Mouse (Mus musculus): ENCODE data around the gene Asprv1. TPM values are rescaled to one million over a fixed set of nuclear protein-coding genes. Genes with fewer than 3 reads are reported as not detected.
A peak's percentile ranks its signal among the peaks of the same experiment; 100 is the strongest.

Gene Asprv1
- polyA plus RNA-seq, 1 experiment from 2014 or later: 2.1 TPM

DNA sequence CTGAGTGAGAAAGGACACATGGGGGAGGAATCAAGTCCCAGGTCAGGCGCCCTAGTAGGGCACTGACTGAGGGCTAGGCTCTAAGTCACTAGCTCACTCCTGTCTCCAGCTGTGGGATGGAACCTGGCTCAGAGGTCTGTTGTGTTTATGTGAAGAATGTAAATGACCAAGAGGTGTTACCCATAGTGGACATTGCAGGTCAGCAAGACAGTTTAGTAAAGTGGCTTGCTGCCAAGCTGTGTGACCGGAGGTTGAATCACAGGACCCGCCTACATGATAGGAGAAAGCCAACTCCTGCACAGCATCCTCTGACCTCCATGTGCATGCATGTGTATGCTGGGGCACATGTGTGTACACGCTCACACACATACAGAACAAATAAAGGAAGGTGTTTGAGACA, 17.6 kb downstream of the Asprv1 start:
- no peaks in the 10 kb centered on the region for H3K9me3 ChIP-seq

DNA sequence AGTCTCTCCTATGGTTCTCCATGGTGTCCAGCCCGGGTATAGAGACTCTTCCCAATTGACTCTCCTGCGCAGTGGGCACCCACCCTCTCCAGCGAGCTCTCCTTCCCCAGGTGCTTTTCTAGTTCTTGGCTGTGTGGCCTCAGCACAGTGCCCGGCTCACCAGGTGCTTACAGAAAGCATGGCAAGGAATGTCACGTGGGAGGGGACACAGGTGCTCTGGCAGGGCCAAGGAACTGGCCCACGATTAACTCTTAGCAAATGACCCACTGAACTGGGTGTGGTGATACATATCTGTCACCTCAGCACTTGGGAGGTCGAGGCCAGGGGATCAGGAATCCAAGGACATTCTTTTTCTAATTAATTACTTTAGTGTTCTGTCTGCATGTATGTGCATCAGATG, 18.2 kb downstream of the Asprv1 start:
- Histone ChIP-seq H3K9me3 (no peaks in the 10 kb centered on the region), H3K4me3 (no peak overlapping the region), H3K4me1 (no peaks in the 10 kb centered on the region), H3K9ac (no peak overlapping the region), H3K27ac (no peak overlapping the region), H3K36me3 (peaks cover 30% of the 10 kb centered on the region), H3K27me3 (no peaks in the 10 kb centered on the region), H3K4me2 (replicated peaks) (no peak overlapping the region)
- no peak for ATAC-seq (ENCODE audit: insufficient number of reproducible peaks, insufficient read depth, low FRiP score, low TSS enrichment)
- whole genome bisulfite sequencing: 74% methylated on average over 7 of the region's 7 CpGs

More for the DNA sequence above, 17.6 kb downstream of the Asprv1 start:
- no peak overlapping the region for H3K4me3 ChIP-seq
- H3K4me2 ChIP-seq (replicated peaks): no peak overlapping the region
- ATAC-seq (ENCODE audit: insufficient number of reproducible peaks, insufficient read depth, low FRiP score, low TSS enrichment): no peak
- H3K36me3 ChIP-seq: peaks cover 25% of the 10 kb centered on the region
- no peaks in the 10 kb centered on the region for H3K27me3 ChIP-seq
- H3K9ac ChIP-seq: no peak overlapping the region
- H3K27ac ChIP-seq: no peak overlapping the region
- WGBS: 79% methylated on average over 4 of the region's 4 CpGs
- H3K4me1 ChIP-seq: no peaks in the 10 kb centered on the region

- H3K9ac ChIP-seq: no peak overlapping the region
- H3K9me3 ChIP-seq: no peaks in the 10 kb centered on the region
- H3K27ac ChIP-seq: no peak overlapping the region
- no peak for ATAC-seq (ENCODE audit: insufficient number of reproducible peaks, insufficient read depth, low FRiP score, low TSS enrichment)
- H3K36me3 ChIP-seq: peaks cover 51% of the 10 kb centered on the region
- 84% methylated on average over 6 of the region's 6 CpGs for WGBS
- H3K4me1 ChIP-seq: no peaks in the 10 kb centered on the region
- no peak overlapping the region for H3K4me2 ChIP-seq (replicated peaks)
- H3K27me3 ChIP-seq: no peaks in the 10 kb centered on the region
- H3K4me3 ChIP-seq: no peak overlapping the region
Observed at GRCm38 (mm10) chr6:86653026-86653425, 25.1 kb downstream of the Asprv1 start.

DNA sequence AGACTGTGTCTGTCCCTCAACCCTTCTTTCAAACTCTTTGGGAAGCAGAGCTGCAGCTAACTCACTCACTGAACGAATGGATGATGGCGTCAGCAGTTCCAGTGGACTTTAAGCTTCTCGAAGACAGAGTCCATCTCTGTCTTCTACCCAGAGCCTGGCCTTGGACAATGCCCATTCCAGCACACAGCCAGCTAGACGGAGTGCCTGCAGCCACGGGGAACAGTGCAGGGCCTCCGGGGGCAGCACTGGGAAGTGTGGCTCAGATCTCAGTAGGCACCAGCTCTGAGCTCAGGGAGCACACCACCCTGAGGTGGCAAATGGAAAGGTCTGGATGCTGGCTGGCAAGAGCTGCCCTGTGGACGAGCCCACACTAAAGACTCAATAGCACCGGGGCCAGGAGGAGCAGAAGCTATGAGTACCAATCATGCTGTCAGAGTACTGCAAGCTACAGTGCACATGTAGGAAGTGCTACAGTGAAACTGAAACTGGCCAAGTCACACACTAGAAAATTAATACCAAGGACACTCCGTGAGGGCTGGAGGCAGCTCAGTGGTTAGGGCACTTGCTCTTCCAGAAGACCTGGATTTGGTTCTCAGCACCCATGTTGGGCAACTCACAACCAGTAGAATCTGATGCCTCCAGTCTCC, 26.4 kb downstream of the Asprv1 start:
- WGBS: 80% methylated on average over 9 of the region's 9 CpGs
- no peak overlapping the region for H3K4me2 ChIP-seq (replicated peaks)
- ATAC-seq (ENCODE audit: insufficient number of reproducible peaks, insufficient read depth, low FRiP score, low TSS enrichment): no peak
- H3K36me3 ChIP-seq: peaks cover 47% of the 10 kb centered on the region
- no peak overlapping the region for H3K27ac ChIP-seq
- no peak overlapping the region for H3K9ac ChIP-seq
- H3K4me3 ChIP-seq: no peak overlapping the region
- no peaks in the 10 kb centered on the region for H3K9me3 ChIP-seq
- no peaks in the 10 kb centered on the region for H3K27me3 ChIP-seq
- no peaks in the 10 kb centered on the region for H3K4me1 ChIP-seq

- no peak for ATAC-seq (ENCODE audit: insufficient number of reproducible peaks, insufficient read depth, low FRiP score, low TSS enrichment)
- H3K27me3 ChIP-seq: no peaks in the 10 kb centered on the region
- H3K4me3 ChIP-seq: no peak overlapping the region
- no peaks in the 10 kb centered on the region for H3K9me3 ChIP-seq
- H3K36me3 ChIP-seq: peaks cover 39% of the 10 kb centered on the region
- no peak overlapping the region for H3K27ac ChIP-seq
- WGBS: 90% methylated on average over 3 of the region's 3 CpGs
- no peak overlapping the region for H3K4me2 ChIP-seq (replicated peaks)
- no peaks in the 10 kb centered on the region for H3K4me1 ChIP-seq
- no peak overlapping the region for H3K9ac ChIP-seq
Observed at GRCm38 (mm10) chr6:86658501-86658900, 30.5 kb downstream of the Asprv1 start.

DNA sequence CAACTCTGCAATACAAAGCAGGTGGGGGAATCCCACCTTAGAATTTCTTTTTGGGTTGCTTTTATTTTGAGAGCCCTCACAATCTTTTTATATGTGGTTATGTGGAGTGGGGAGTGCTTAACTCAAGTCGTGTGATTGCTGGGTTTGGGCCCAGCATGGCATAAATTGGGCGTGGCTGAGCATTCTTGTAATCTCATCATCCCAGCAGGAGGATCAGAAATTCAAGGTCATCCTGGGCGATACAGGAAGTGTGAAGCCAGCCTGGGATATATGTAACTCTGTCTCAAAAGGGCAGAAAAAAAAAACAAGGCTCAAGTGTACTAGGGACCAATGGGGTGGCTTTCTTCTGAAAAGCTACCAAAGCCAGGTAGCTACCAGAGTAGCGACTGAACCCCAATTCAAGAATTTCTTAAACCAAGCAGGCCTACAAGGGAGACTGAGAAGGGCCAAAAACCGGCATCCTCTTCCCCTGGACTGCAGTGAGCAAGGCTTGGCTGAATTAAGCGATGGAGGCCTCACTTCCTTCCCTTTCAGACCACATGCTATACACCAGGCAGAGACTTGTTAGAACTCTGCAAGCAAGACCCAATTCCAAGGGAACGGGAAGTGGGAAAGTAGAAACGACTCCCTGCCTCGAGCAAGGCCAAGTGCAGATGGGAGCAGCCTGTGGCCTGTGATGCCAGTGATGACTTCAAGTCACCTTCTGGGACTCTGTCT, 32.4 kb downstream of the Asprv1 start:
- 82% methylated on average over 9 of the region's 9 CpGs for WGBS
- peaks cover 39% of the 10 kb centered on the region for H3K36me3 ChIP-seq
- ATAC-seq (ENCODE audit: insufficient number of reproducible peaks, insufficient read depth, low FRiP score, low TSS enrichment): no peak

DNA sequence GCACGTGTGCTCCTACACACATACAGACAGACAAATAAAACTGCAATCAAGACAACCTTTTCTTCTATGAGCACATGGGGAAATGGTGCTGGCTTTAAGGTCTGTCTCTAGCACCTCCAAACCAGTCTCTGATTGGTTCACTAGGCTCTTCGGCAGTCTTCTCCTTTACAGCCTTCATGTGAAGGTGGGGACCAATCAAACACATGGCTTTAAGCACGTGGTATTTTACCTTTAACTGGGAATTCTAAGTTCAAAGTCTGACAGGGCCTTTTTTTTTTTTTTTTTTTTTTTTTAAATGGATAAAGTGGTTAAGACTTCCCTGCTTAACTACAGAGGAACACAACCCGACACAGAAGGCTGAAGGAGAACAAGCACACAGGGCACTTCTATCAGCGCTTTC, 37.1 kb downstream of the Asprv1 start:
- Histone ChIP-seq H3K36me3 (peaks cover 26% of the 10 kb centered on the region), H3K27me3 (no peaks in the 10 kb centered on the region), H3K4me2 (replicated peaks) (no peak overlapping the region), H3K4me3 (no peak overlapping the region), H3K9ac (no peak overlapping the region), H3K27ac (no peak overlapping the region), H3K9me3 (no peaks in the 10 kb centered on the region), H3K4me1 (peaks cover 11% of the 10 kb centered on the region)
- no peak for ATAC-seq (ENCODE audit: insufficient number of reproducible peaks, insufficient read depth, low FRiP score, low TSS enrichment)
- WGBS: 78% methylated on average over 5 of the region's 5 CpGs

More for the DNA sequence above, 32.4 kb downstream of the Asprv1 start:
- Histone ChIP-seq H3K4me1 (no peaks in the 10 kb centered on the region), H3K4me3 (no peak overlapping the region), H3K9ac (no peak overlapping the region), H3K9me3 (no peaks in the 10 kb centered on the region), H3K4me2 (replicated peaks) (no peak overlapping the region), H3K27me3 (no peaks in the 10 kb centered on the region), H3K27ac (no peak overlapping the region)

DNA sequence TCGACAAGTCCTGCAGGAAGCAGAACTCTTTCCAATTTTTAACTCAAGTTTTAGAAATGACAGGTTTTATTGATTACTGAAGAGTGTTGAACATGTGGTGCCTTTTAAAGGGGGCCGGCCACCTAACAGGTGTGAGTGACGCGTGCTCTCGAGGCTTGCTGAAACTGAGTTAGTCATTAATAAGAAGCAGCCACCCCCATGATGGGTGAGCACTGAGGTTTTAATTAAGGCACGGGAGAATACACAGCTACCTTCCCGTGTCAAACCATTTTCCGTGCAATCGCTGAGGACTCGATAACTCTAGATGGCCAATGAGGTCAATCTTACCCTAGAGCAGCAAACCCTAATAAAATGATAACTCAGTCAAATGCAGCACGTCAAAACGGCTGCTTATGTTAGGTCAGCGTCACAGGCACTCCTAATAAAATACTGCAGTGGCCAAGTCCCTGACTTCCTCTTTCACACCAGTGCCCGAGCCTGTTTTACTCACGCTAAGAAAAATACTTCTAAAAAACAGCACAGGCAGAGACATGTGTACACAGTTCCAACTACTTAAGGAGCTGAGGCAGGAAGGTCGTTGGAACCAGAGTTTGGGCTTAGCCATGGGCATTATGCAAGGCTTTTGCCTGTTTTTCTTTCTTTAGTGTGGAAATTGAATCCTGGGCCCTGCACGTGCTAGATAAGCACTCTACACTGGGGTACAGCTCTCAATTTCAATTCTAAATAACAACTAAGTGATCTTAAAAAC, 37.8 kb downstream of the Asprv1 start:
- 82% methylated on average over 17 of the region's 17 CpGs for WGBS
- peaks cover 11% of the 10 kb centered on the region for H3K4me1 ChIP-seq
- H3K36me3 ChIP-seq: peaks cover 24% of the 10 kb centered on the region
- no peak overlapping the region for H3K9ac ChIP-seq
- no peak overlapping the region for H3K4me3 ChIP-seq
- H3K9me3 ChIP-seq: no peaks in the 10 kb centered on the region
- H3K27ac ChIP-seq: no peak overlapping the region
- no peaks in the 10 kb centered on the region for H3K27me3 ChIP-seq
- no peak overlapping the region for H3K4me2 ChIP-seq (replicated peaks)
- ATAC-seq (ENCODE audit: insufficient number of reproducible peaks, insufficient read depth, low FRiP score, low TSS enrichment): no peak

DNA sequence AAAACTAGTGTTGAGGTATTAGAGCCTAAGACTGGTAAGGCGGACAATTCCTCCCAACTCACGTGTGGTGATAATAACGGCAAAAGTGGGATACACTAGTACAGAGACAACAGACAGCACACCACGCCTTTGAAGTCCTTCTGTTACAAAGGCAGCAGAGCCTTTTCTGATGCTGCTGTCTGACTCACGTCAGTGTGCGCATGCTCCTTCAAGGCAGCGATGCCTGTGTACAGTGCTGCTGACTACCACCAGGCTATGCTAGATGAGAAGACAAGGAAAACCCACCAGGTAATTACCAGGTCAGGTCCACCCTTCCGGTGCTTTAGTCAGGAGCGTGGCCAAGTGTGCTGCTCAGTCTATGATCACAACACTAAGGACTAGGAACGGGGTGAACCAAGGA, 39.1 kb downstream of the Asprv1 start:
- no peaks in the 10 kb centered on the region for H3K27me3 ChIP-seq
- WGBS: 93% methylated on average over 10 of the region's 10 CpGs
- H3K9me3 ChIP-seq: no peaks in the 10 kb centered on the region
- peaks cover 11% of the 10 kb centered on the region for H3K4me1 ChIP-seq
- peaks cover 24% of the 10 kb centered on the region for H3K36me3 ChIP-seq
- no peak overlapping the region for H3K27ac ChIP-seq
- H3K4me3 ChIP-seq: 0 out of 2 replicates have a peak overlapping the region, but pooled peaks have one; percentile 90
- no peak overlapping the region for H3K4me2 ChIP-seq (replicated peaks)
- no peak overlapping the region for H3K9ac ChIP-seq
- ATAC-seq (ENCODE audit: insufficient number of reproducible peaks, insufficient read depth, low FRiP score, low TSS enrichment): no peak

DNA sequence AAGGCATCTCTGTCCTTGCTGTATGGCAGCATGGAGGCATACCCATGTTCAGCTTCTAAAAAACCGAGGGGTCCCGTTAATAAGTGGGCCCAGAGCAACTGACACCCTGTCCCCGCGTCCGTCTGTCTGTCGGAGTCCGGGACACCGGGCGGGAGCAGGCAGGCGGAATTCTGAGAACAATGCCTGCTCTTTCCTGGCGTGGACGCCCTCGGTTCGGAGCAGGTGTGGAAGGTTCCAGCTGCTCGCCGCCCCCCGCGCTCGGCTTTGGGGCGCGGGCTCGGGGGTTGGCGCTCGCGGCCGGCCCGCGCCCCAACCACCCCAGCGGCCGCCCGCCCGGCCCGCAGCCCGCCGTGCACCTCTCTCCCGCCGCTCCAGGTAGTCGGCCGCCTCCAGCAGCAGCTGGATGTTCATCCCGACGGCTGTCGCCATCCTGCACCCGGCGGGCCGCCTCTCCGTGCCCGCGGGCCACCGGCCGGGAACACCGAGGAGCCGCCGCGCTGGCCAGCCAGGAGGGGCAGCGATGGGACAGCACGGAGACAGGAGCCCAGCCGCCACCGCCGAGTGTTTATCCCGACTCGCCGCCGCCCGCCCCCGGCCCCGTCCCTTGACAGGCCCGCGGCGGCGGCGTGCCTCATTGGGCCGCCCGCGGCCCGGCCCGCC, 40.7 kb downstream of the Asprv1 start, which contains the start of gene Mxd1:
TSS of gene Mxd1 (minus strand) at position 582 of the 660 bp plus-strand sequence.
- no peak for ATAC-seq (ENCODE audit: insufficient number of reproducible peaks, insufficient read depth, low FRiP score, low TSS enrichment)
- WGBS: under 1% methylated on average over 62 of the region's 76 CpGs
- Histone ChIP-seq H3K27me3 (no peaks in the 10 kb centered on the region), H3K36me3 (peaks cover 29% of the 10 kb centered on the region), H3K4me1 (peaks cover 11% of the 10 kb centered on the region), H3K4me3 (peak within 1 kb of the TSS; percentile 90), H3K27ac (0 out of 2 replicates have a peak within 1 kb of the TSS, but pooled peaks have one; percentile 24), H3K4me2 (replicated peaks) (peak within 1 kb of the TSS; percentile 92), H3K9ac (peak within 1 kb of the TSS; percentile 80), H3K9me3 (no peaks in the 10 kb centered on the region)

- H3K4me1 ChIP-seq: peaks cover 11% of the 10 kb centered on the region
- no peaks in the 10 kb centered on the region for H3K27me3 ChIP-seq
- H3K4me3 ChIP-seq: peak overlapping the region; percentile 90
- H3K9me3 ChIP-seq: no peaks in the 10 kb centered on the region
- H3K9ac ChIP-seq: peak overlapping the region; percentile 54
- peak overlapping the region; percentile 92 for H3K4me2 ChIP-seq (replicated peaks)
- under 1% methylated on average over 25 of the region's 37 CpGs for WGBS
- H3K27ac ChIP-seq: 0 out of 2 replicates have a peak overlapping the region, but pooled peaks have one; percentile 24
- ATAC-seq (ENCODE audit: insufficient number of reproducible peaks, insufficient read depth, low FRiP score, low TSS enrichment): peak; percentile 100
- peaks cover 34% of the 10 kb centered on the region for H3K36me3 ChIP-seq
Observed at GRCm38 (mm10) chr6:86669240-86669727, 41.3 kb downstream of the Asprv1 start.

Measured in embryonic facial prominence, embryonic 12.5 days (tissue).